Mouse (Mus musculus) stomach, embryonic 14.5 days (tissue): ENCODE measurements around the gene 1700030J22Rik. TPM values are rescaled to one million over a fixed set of nuclear protein-coding genes. Genes with fewer than 3 reads are reported as not detected.

ENCODE experiments used
- polyA plus RNA-seq: library from polyadenylated mRNA; unstranded; fragments of >200 nt; fragmentation: Nextera tagmentation; extraction: Ambion mirVana; gene quantifications from 2 replicates; pipeline ENCODE4 v1.2.1, GENCODE M21; 2014

1700030J22Rik gene
- polyA plus RNA-seq, 1 experiment from 2014 or later, result 2.0 TPM

Other genes starting within 250 kb of the 1700030J22Rik start
- 7.5 and 8.1 TPM in 2 replicates for gene Cdyl2, start 246.0 kb downstream of the 1700030J22Rik start, polyA plus RNA-seq
- 73.4 and 86.0 TPM in 2 replicates for gene Cmc2, start 57.5 kb downstream of the 1700030J22Rik start, polyA plus RNA-seq
- 42.1 and 43.6 TPM in 2 replicates for gene Cenpn, start 57.2 kb downstream of the 1700030J22Rik start, polyA plus RNA-seq
- gene Atmin, start 35.6 kb downstream of the 1700030J22Rik start, polyA plus RNA-seq, result 10.9 and 12.2 TPM in 2 replicates
- 143 and 152 TPM in 2 replicates for gene Gcsh, start 14.6 kb upstream of the 1700030J22Rik start, polyA plus RNA-seq
- gene Pkd1l2, start 103.5 kb upstream of the 1700030J22Rik start, polyA plus RNA-seq, result not detected in 2 replicates
- 0.38 and 0.82 TPM in 2 replicates for gene Bco1, start 116.9 kb upstream of the 1700030J22Rik start, polyA plus RNA-seq
- gene Gan, start 179.2 kb upstream of the 1700030J22Rik start, polyA plus RNA-seq, result 3.9 and 4.2 TPM in 2 replicates